Mouse (Mus musculus) liver, adult 2 months (tissue): ENCODE measurements around the gene Epn1. TPM values are rescaled to one million over a fixed set of nuclear protein-coding genes. Genes with fewer than 3 reads are reported as not detected.

Source experiments
- DNase-seq: peaks from one replicate; pipeline ENCODE4 v3.0.0-alpha.2; 2011; ENCODE audit warnings: low read depth, low spot score; ENCODE audit errors: extremely low read depth
- H3K27ac ChIP-seq: fragments of 200-500 bp; replicated peaks from 2 replicates; pipeline ENCODE4 v1.5.1; 2012; ENCODE audit warnings: low read depth, mild to moderate bottlenecking, control low read depth, inconsistent platforms, low read length; ENCODE audit not compliant: insufficient read depth
- H3K27me3 ChIP-seq: fragments of 200-500 bp; 2 replicates; pipeline ENCODE4 v1.6.1; 2012; ENCODE audit warnings: mild to moderate bottlenecking, moderate library complexity, low read length, inconsistent platforms; ENCODE audit not compliant: control insufficient read depth, insufficient read depth
- H3K36me3 ChIP-seq: fragments of 200-500 bp; 2 replicates; pipeline ENCODE4 v1.6.1; 2012; ENCODE audit warnings: low read length, inconsistent platforms; ENCODE audit not compliant: control insufficient read depth, insufficient read depth
- H3K4me1 ChIP-seq: fragments of 200-500 bp; 2 replicates; pipeline ENCODE4 v1.6.1; 2011; ENCODE audit warnings: low read length; ENCODE audit not compliant: control insufficient read depth, insufficient read depth
- H3K4me3 ChIP-seq: fragments of 200-500 bp; 2 replicates; pipeline ENCODE4 v1.5.1; 2011; ENCODE audit warnings: low read depth, mild to moderate bottlenecking, control low read depth, low read length, moderate library complexity; ENCODE audit not compliant: insufficient read depth
- H3K79me2 ChIP-seq: fragments of 200-500 bp; 2 replicates; pipeline ENCODE4 v1.6.1; 2012; ENCODE audit warnings: inconsistent platforms, mild to moderate bottlenecking, low read length, moderate library complexity; ENCODE audit not compliant: control insufficient read depth, insufficient read depth
- H3K9ac ChIP-seq: fragments of 200-500 bp; 2 replicates; pipeline ENCODE4 v1.6.1; 2012; ENCODE audit warnings: low read depth, mild to moderate bottlenecking, control low read depth, inconsistent platforms, low read length
- CTCF ChIP-seq: fragments of 200-500 bp; IDR thresholded peaks from 2 replicates; pipeline ENCODE4 v1.5.1; 2011; ENCODE audit warnings: low read depth, low read length, control low read depth
- POLR2A ChIP-seq: fragments of 200-500 bp; IDR thresholded peaks from 2 replicates; pipeline ENCODE4 v1.6.1; 2011; ENCODE audit warnings: low read length, control low read depth; ENCODE audit not compliant: insufficient read depth; ENCODE audit errors: extremely low read depth
- WGBS: fragments of 180-500 bp; shearing (Covaris S2); methylation state at CpG from one replicate; pipeline ENCODE4 v1.1.7; 2018; 5-methylcytosine and 5-hydroxymethylcytosine counted together
- polyA plus RNA-seq: library from polyadenylated mRNA; depleted of rRNA; stranded (reverse); fragments of >200 nt; gene quantifications from 2 replicates; pipeline ENCODE4 v1.2.3, GENCODE M21; 2012
- total RNA-seq: library from RNA; depleted of rRNA; stranded (reverse); fragments of >200 nt; gene quantifications from 2 replicates; pipeline ENCODE4 v1.2.3, GENCODE M21; 2014

Gene Epn1
- total and polyA plus RNA-seq, 2 experiments, result 54.2 to 203 TPM

GRCm38 (mm10) chr7:5060944-5061773, 18.9 kb upstream of the Epn1 start:
- Histone ChIP-seq H3K4me3 (peak overlapping the region; percentile 79), H3K36me3 (no peaks in the 10 kb centered on the region), H3K27me3 (peaks cover 5% of the 10 kb centered on the region), H3K4me1 (peaks cover 10% of the 10 kb centered on the region), H3K79me2 (peaks cover 24% of the 10 kb centered on the region; the same call in 1 of the 2 replicates), H3K9ac (peak overlapping the region; percentile 91), H3K27ac (peak overlapping the region; percentile 99)
- DNase-seq, result peak; percentile 89
- TF ChIP-seq CTCF, result peak; percentile 75
- no peak for TF ChIP-seq POLR2A
- WGBS, result under 1% methylated on average over 60 of the region's 60 CpGs

- peaks cover 3% of the 10 kb centered on the region for H3K27me3 ChIP-seq
- peak within 1 kb of the TSS; percentile 99 for H3K27ac ChIP-seq
- WGBS, result under 1% methylated on average over 59 of the region's 65 CpGs
- H3K79me2 ChIP-seq, result peaks cover 29% of the 10 kb centered on the region; the same call in 1 of the 2 replicates
- H3K9ac ChIP-seq, result peak within 1 kb of the TSS; percentile 91
- H3K4me1 ChIP-seq, result peaks cover 10% of the 10 kb centered on the region
- DNase-seq, result peak; percentile 73
- TF ChIP-seq CTCF, result no peak
- peak; percentile 39; the same call in 1 of the 2 replicates for TF ChIP-seq POLR2A
- H3K36me3 ChIP-seq, result peaks cover 5% of the 10 kb centered on the region; the same call in 1 of the 2 replicates
- H3K4me3 ChIP-seq, result peak within 1 kb of the TSS; percentile 79
These were observed 18.2 kb upstream of the Epn1 start, which contains the start of gene U2af2 for GRCm38 (mm10) chr7:5061774-5062359. Gene U2af2 (plus strand): TSS chr7:5062143.

GRCm38 (mm10) chr7:5062360-5063001, 17.6 kb upstream of the Epn1 start:
- Histone ChIP-seq H3K27me3 (no peaks in the 10 kb centered on the region), H3K4me3 (peak overlapping the region; percentile 74), H3K79me2 (peaks cover 35% of the 10 kb centered on the region; the same call in 1 of the 2 replicates), H3K27ac (peak overlapping the region; percentile 79), H3K36me3 (peaks cover 5% of the 10 kb centered on the region; the same call in 1 of the 2 replicates), H3K4me1 (peaks cover 10% of the 10 kb centered on the region), H3K9ac (peak overlapping the region; percentile 84)
- TF ChIP-seq POLR2A (no peak), CTCF (no peak)
- WGBS, result under 1% methylated on average over 49 of the region's 51 CpGs
- DNase-seq, result peak; percentile 68

GRCm38 (mm10) chr7:5064886-5065285, 15.1 kb upstream of the Epn1 start:
- Histone ChIP-seq H3K27ac (no peak overlapping the region), H3K27me3 (no peaks in the 10 kb centered on the region), H3K9ac (no peak overlapping the region), H3K79me2 (peaks cover 50% of the 10 kb centered on the region), H3K4me1 (peaks cover 10% of the 10 kb centered on the region), H3K4me3 (no peak overlapping the region), H3K36me3 (peaks cover 19% of the 10 kb centered on the region)
- WGBS, result 79% methylated on average over 6 of the region's 6 CpGs
- no peak for TF ChIP-seq CTCF
- no peak for TF ChIP-seq POLR2A
- no peak for DNase-seq

GRCm38 (mm10) chr7:5073586-5073985, 6.4 kb upstream of the Epn1 start:
- TF ChIP-seq CTCF (no peak), POLR2A (no peak)
- WGBS, result 76% methylated on average over 1 of the region's 1 CpGs
- Histone ChIP-seq H3K36me3 (peaks cover 81% of the 10 kb centered on the region), H3K79me2 (peaks cover 27% of the 10 kb centered on the region), H3K4me1 (no peaks in the 10 kb centered on the region), H3K4me3 (no peak overlapping the region), H3K27me3 (no peaks in the 10 kb centered on the region), H3K9ac (no peak overlapping the region), H3K27ac (no peak overlapping the region)
- no peak for DNase-seq
